Mouse (Mus musculus): ENCODE measurements around the gene Zfp512b.

- no peak for TF ChIP-seq CTCF (conservative IDR thresholded peaks at IDR 0.05; ENCODE audit: insufficient read depth, insufficient read length, low read depth, low read length)
- TF ChIP-seq POLR2A (IDR thresholded peaks at IDR 0.05; ENCODE audit: low read depth, low read length) = no peak
These were observed 26.3 kb upstream of the Zfp512b start for GRCm38 (mm10) chr2:181618761-181619495.
